Mouse (Mus musculus): ENCODE data around the gene Kcnj13.
A peak's percentile ranks its signal among the peaks of the same experiment; 100 is the strongest.

Kcnj13 gene

GRCm38 (mm10) chr1:87394594-87394993 lies at the start of gene Kcnj13:
TSS of gene Kcnj13 (minus strand) at chr1:87394729.
- DNase-seq = no peak

GRCm38 (mm10) chr1:87436583-87436982 lies 42.1 kb upstream of the Kcnj13 start:
- no peak for DNase-seq

- no peak for DNase-seq
Measured at GRCm38 (mm10) chr1:87435125-87435524, 40.6 kb upstream of the Kcnj13 start.

GRCm38 (mm10) chr1:87418733-87419132 lies 24.2 kb upstream of the Kcnj13 start:
- peak; percentile 20 for DNase-seq

GRCm38 (mm10) chr1:87409380-87409779 lies 14.9 kb upstream of the Kcnj13 start:
- no peak for DNase-seq

GRCm38 (mm10) chr1:87406012-87406411 lies 11.5 kb upstream of the Kcnj13 start:
- no peak for DNase-seq

- no peak for DNase-seq
Measured at GRCm38 (mm10) chr1:87404710-87405109, 10.2 kb upstream of the Kcnj13 start.

GRCm38 (mm10) chr1:87396923-87397586 lies 2.5 kb upstream of the Kcnj13 start:
- DNase-seq = peak; percentile 56

- no peak for DNase-seq
Measured at GRCm38 (mm10) chr1:87393444-87394195, 909 bp downstream of the Kcnj13 start.

- DNase-seq = no peak
Measured at GRCm38 (mm10) chr1:87386436-87387092, 8.0 kb downstream of the Kcnj13 start.

- DNase-seq = no peak
Measured at GRCm38 (mm10) chr1:87381152-87381551, 13.4 kb downstream of the Kcnj13 start.

GRCm38 (mm10) chr1:87379919-87380318 lies 14.6 kb downstream of the Kcnj13 start:
- no peak for DNase-seq

GRCm38 (mm10) chr1:87378024-87378560 lies 16.4 kb downstream of the Kcnj13 start:
- DNase-seq = no peak

- DNase-seq = no peak
Measured at GRCm38 (mm10) chr1:87360276-87360675, 34.3 kb downstream of the Kcnj13 start.

- DNase-seq = no peak
Measured at GRCm38 (mm10) chr1:87350576-87350975, 44.0 kb downstream of the Kcnj13 start.

Measured in lung, postnatal 14 days (tissue).